Mouse (Mus musculus) liver, embryonic 14.5 days (tissue): ENCODE data around the gene Snca.

Experiments used
- CTCF ChIP-seq: IDR thresholded peaks from 2 replicates; pipeline ENCODE4 v1.5.1; 2016; ENCODE audit warnings: antibody characterized with exemption, low read depth, control low read depth
- EP300 ChIP-seq: IDR thresholded peaks from 2 replicates; pipeline ENCODE4 v1.6.1; 2016; ENCODE audit warnings: antibody characterized with exemption, low read depth

GRCm38 (mm10) chr6:60709997-60710471, 119.6 kb downstream of the Snca start:
- TF ChIP-seq EP300 (no peak), CTCF (no peak)
